Mouse (Mus musculus) midbrain, embryonic 14.5 days (tissue): ENCODE measurements at regions not wholly inside any gene's neighbourhood (a gene's known extent, or its start where the extent isn't known, plus 50 kb on each side); places are given as distances from the start of the nearest gene placed in this dataset.
A peak's percentile ranks its signal among the peaks of the same experiment; 100 is the strongest.

Experiments used
- ATAC-seq: fragments of 200-750 bp; cut with Nextera tagmentation; 2 replicates; pipeline ENCODE4 v1.8.0; 2017; ENCODE audit warnings: moderate number of reproducible peaks, moderate library complexity; ENCODE audit not compliant: low FRiP score, low TSS enrichment
- DNase-seq: peaks from one replicate; pipeline ENCODE4 v3.0.0-alpha.2; 2015
- H3K27ac ChIP-seq: fragments of 300-500 bp; sonication (generic); replicated peaks from 2 replicates; pipeline ENCODE4 v1.5.1; 2014; ENCODE audit warnings: mild to moderate bottlenecking, low read depth, low read length, moderate library complexity
- H3K27me3 ChIP-seq: fragments of 300-500 bp; sonication (generic); 2 replicates; pipeline ENCODE4 v1.6.1; 2014; ENCODE audit warnings: low read length, control low read depth, mixed read lengths; ENCODE audit not compliant: control insufficient read depth, insufficient read depth
- H3K36me3 ChIP-seq: fragments of 300-500 bp; sonication (generic); 2 replicates; pipeline ENCODE4 v1.6.1; 2014; ENCODE audit warnings: low read length, control low read depth; ENCODE audit not compliant: control insufficient read depth, insufficient read depth
- H3K4me1 ChIP-seq: fragments of 300-500 bp; sonication (generic); 2 replicates; pipeline ENCODE4 v1.6.1; 2014; ENCODE audit warnings: mild to moderate bottlenecking, antibody characterized with exemption, low read length, control low read depth; ENCODE audit not compliant: control insufficient read depth, insufficient read depth
- H3K4me2 ChIP-seq: fragments of 300-500 bp; sonication (generic); 2 replicates; pipeline ENCODE4 v1.6.1; 2014; ENCODE audit warnings: mild to moderate bottlenecking, low read length, moderate library complexity
- H3K4me3 ChIP-seq: fragments of 300-500 bp; sonication (generic); replicated peaks from 2 replicates; pipeline ENCODE4 v1.5.1; 2014; ENCODE audit warnings: low read depth, low read length
- H3K9ac ChIP-seq: fragments of 300-500 bp; sonication (generic); replicated peaks from 2 replicates; pipeline ENCODE4 v1.6.1; 2014; ENCODE audit warnings: mild to moderate bottlenecking, low read length, moderate library complexity
- H3K9me3 ChIP-seq: fragments of 300-500 bp; sonication (generic); 2 replicates; pipeline ENCODE4 v1.6.1; 2016; ENCODE audit warnings: low read length, control low read depth, mixed read lengths; ENCODE audit not compliant: control insufficient read depth
- WGBS: fragments of 180-500 bp; shearing (Covaris S2); extraction: QIAGEN DNeasy Blood & Tissue Kit; methylation state at CpG from one replicate; pipeline ENCODE4 v1.1.7; 2014; 5-methylcytosine and 5-hydroxymethylcytosine counted together

DNA sequence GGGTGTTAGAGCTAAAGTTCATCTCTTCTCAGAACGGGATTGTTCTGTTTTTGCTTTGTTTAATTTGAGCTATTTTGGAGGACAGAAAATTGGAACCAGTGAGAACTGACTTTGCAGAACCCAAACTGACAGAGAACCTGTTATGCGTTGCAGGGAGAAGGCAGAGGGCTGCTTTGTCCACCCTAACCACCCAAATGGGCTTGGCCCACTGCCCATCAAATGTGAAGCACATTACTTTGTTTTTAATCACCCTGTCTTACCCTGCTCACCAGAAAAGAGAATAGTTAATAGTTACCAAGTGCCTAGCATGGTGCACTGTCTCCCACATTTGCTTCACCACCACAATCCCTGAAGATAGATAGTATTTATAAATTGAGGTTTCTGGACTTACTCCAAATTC lies 163.0 kb upstream of the Tas2r134 start:
- no peak for DNase-seq
- Histone ChIP-seq H3K9ac (no peak overlapping the region), H3K4me1 (no peaks in the 10 kb centered on the region), H3K4me3 (no peak overlapping the region), H3K36me3 (no peaks in the 10 kb centered on the region), H3K27ac (no peak overlapping the region), H3K27me3 (no peaks in the 10 kb centered on the region), H3K4me2 (no peak overlapping the region), H3K9me3 (no peaks in the 10 kb centered on the region)
- no peak for ATAC-seq
- WGBS: 87% methylated on average over 2 of the region's 2 CpGs

DNA sequence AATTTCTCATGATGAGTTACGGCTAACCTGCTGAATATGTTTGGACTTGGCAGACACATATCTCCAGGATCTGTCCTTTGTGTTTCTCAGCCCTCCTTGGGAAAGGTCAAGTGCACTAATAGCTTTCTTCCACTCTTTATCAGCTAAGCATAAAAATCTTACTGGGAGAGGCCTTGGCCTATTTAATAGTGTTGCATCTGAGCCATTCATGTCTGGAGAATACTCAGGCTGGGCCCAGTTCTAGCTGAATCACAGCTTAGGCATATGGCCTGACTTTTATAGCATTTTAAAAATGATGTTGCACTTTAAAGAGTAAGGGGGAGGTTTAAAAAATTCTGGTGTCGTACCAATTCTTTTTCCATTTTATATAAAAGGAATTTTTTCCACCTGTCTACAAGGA lies 166.4 kb upstream of the Tas2r134 start:
- H3K27ac ChIP-seq: no peak overlapping the region
- H3K4me1 ChIP-seq: no peaks in the 10 kb centered on the region
- no peak overlapping the region for H3K4me3 ChIP-seq
- H3K36me3 ChIP-seq: no peaks in the 10 kb centered on the region
- no peak overlapping the region for H3K9ac ChIP-seq
- 90% methylated on average over 2 of the region's 2 CpGs for WGBS
- DNase-seq (no peak), ATAC-seq (no peak)
- H3K9me3 ChIP-seq: no peaks in the 10 kb centered on the region
- H3K4me2 ChIP-seq: no peak overlapping the region
- H3K27me3 ChIP-seq: no peaks in the 10 kb centered on the region

GRCm38 (mm10) chr2:51459486-51459885 lies 167.8 kb upstream of the Tas2r134 start:
- WGBS: 68% methylated on average over 2 of the region's 2 CpGs
- H3K4me3 ChIP-seq: no peak overlapping the region
- peak; percentile 17 for DNase-seq

DNA sequence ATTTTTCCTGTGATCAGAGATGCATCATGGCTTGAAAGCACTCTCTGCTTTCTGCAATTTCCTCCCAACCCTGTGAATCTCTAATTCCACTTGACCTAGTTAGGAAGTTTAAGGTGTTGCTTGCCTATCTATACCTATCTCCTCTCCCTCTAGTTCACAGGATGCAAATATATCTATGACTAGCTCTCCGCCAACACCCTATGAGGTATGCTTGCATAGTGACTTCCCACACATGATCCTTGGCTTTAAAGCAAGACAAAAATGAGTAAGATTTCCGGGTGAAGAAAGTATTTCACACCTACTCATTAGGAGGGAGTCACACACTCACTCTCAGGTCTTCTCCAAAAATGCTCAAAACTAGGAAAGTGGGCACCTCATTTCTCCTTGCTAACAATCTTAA lies 169.6 kb upstream of the Tas2r134 start:
- 85% methylated on average over 2 of the region's 2 CpGs for WGBS
- Histone ChIP-seq H3K27ac (no peak overlapping the region), H3K36me3 (no peaks in the 10 kb centered on the region), H3K4me2 (no peak overlapping the region), H3K27me3 (no peaks in the 10 kb centered on the region), H3K4me1 (no peaks in the 10 kb centered on the region), H3K4me3 (no peak overlapping the region), H3K9me3 (no peaks in the 10 kb centered on the region), H3K9ac (no peak overlapping the region)
- ATAC-seq: no peak
- no peak for DNase-seq

More at GRCm38 (mm10) chr2:51459486-51459885, 167.8 kb upstream of the Tas2r134 start:
- no peaks in the 10 kb centered on the region for H3K36me3 ChIP-seq
- H3K27me3 ChIP-seq: no peaks in the 10 kb centered on the region
- no peaks in the 10 kb centered on the region for H3K9me3 ChIP-seq
- ATAC-seq: no peak
- H3K27ac ChIP-seq: no peak overlapping the region
- H3K4me2 ChIP-seq: no peak overlapping the region
- no peak overlapping the region for H3K9ac ChIP-seq
- no peaks in the 10 kb centered on the region for H3K4me1 ChIP-seq

DNA sequence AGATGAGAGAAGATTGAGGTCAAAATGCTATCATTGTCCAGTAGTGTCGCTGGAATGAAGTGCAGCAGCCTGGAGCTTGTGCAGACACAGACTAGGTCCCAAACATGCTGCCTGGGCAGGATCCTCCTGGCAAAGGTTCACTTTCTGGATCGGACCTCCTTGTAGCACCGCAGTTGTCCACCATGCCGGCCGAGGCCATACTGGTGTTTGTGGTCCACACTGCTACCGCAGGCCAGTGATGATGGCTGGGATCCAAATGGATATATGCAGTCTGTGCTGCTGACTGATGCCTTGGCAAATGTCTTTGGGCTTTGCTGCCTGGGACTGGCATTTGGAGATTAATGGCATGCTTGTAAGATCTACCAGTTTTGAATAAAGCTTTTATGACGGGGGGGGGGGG lies 174.5 kb upstream of the Tas2r134 start:
- Histone ChIP-seq H3K27me3 (no peaks in the 10 kb centered on the region), H3K9ac (no peak overlapping the region), H3K4me2 (no peak overlapping the region), H3K4me3 (no peak overlapping the region), H3K4me1 (no peaks in the 10 kb centered on the region), H3K36me3 (no peaks in the 10 kb centered on the region), H3K9me3 (no peaks in the 10 kb centered on the region), H3K27ac (no peak overlapping the region)
- ATAC-seq (no peak), DNase-seq (no peak)
- WGBS: 91% methylated on average over 7 of the region's 7 CpGs

- no peaks in the 10 kb centered on the region for H3K9me3 ChIP-seq
- DNase-seq: no peak
- H3K27ac ChIP-seq: no peak overlapping the region
- ATAC-seq: no peak
- no peak overlapping the region for H3K9ac ChIP-seq
- no peak overlapping the region for H3K4me2 ChIP-seq
- no peaks in the 10 kb centered on the region for H3K36me3 ChIP-seq
- 95% methylated on average over 3 of the region's 3 CpGs for WGBS
- no peak overlapping the region for H3K4me3 ChIP-seq
- no peaks in the 10 kb centered on the region for H3K27me3 ChIP-seq
- peaks cover 19% of the 10 kb centered on the region; the same call in 1 of the 2 replicates for H3K4me1 ChIP-seq
Observed at GRCm38 (mm10) chr2:51448121-51448520, 179.2 kb upstream of the Tas2r134 start.

DNA sequence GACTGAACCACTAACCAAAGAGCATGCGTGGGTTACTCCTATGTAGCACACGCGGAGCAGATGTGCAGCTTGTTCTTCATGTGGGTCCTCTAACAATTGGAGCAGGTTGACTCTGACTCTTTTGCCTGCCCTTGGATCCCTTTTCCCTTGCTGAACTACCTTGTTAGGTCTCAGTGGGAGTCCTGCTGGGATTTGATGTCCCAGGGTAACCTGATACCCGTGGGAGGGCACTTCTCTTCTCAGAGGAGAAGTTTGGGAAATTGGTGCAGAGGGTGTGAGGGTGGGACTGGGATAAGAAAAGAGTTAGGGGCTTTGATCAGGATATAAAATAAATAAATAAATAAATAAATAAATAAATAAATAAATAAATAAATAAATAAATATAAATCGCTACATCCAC lies 179.7 kb upstream of the Tas2r134 start:
- 95% methylated on average over 5 of the region's 5 CpGs for WGBS

DNA sequence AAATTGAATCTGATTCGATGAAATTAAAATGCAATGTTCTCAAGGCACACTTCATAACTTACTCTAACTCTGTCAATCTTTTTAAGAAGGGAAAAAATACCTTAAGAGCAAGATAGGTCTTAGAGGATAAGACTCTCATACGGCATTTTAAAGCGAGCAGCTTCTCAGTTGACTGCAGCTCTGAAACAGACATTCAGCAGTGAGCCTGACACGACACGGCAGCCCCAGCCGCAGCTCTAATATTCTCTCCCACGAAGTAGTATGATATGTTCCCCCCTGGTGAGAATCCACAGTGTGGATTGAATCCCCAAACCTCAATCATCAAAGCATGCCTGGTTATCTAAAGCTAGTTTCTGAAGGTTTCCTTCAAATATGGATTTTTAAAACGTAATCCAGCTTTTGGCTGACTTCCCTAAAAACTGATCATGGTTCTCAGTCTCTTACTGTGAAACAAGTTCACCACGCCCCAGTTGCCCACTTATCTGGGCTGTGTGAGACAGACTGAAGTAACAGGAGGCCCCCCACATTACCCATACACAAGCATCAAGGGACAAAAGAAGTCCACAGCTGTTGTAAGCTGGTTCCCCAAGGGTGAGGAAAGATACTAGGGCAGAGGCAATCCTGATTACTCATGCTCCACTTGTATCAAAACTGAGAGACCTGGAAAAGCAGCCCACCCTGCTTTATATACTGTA lies 182.8 kb upstream of the Tas2r134 start:
- DNase-seq (peak; percentile 54), ATAC-seq (no peak)
- H3K4me2 ChIP-seq: 0 out of 2 replicates have a peak overlapping the region, but pooled peaks have one; percentile 0
- H3K36me3 ChIP-seq: no peaks in the 10 kb centered on the region
- no peaks in the 10 kb centered on the region for H3K9me3 ChIP-seq
- no peak overlapping the region for H3K9ac ChIP-seq
- H3K4me1 ChIP-seq: peaks cover 19% of the 10 kb centered on the region; the same call in 1 of the 2 replicates
- no peak overlapping the region for H3K4me3 ChIP-seq
- H3K27me3 ChIP-seq: no peaks in the 10 kb centered on the region
- 0 out of 2 replicates have a peak overlapping the region, but pooled peaks have one; percentile 22 for H3K27ac ChIP-seq
- 34% methylated on average over 9 of the region's 9 CpGs for WGBS

More for the DNA sequence above, 179.7 kb upstream of the Tas2r134 start:
- Histone ChIP-seq H3K36me3 (no peaks in the 10 kb centered on the region), H3K4me2 (no peak overlapping the region), H3K9me3 (no peaks in the 10 kb centered on the region), H3K27ac (no peak overlapping the region), H3K9ac (no peak overlapping the region), H3K27me3 (no peaks in the 10 kb centered on the region), H3K4me3 (no peak overlapping the region), H3K4me1 (peaks cover 19% of the 10 kb centered on the region; the same call in 1 of the 2 replicates)
- DNase-seq (no peak), ATAC-seq (no peak)

DNA sequence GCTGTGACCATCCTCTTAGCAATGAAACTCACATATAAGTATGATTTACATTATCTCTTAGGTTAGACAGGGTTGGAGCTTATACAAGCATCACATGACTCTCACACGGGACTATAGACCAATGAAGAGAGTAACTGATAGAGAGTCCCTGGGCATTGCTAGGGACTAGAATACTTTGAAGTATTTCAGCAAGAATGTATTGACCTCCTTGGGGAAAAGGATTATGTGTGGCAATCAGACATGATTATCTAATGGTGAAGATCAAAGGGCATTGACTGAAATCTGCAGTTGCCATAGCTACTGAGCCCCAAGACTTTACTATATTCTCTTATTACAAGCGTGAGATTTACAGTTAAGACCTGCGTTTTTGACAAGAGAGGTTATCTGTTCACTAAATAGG lies 183.4 kb upstream of the Tas2r134 start:
- ATAC-seq (peak; percentile 83; the same call in 1 of the 2 replicates), DNase-seq (peak; percentile 72)
- H3K9me3 ChIP-seq: no peaks in the 10 kb centered on the region
- no peak overlapping the region for H3K9ac ChIP-seq
- peaks cover 19% of the 10 kb centered on the region; the same call in 1 of the 2 replicates for H3K4me1 ChIP-seq
- H3K27me3 ChIP-seq: no peaks in the 10 kb centered on the region
- no peak overlapping the region for H3K4me2 ChIP-seq
- 16% methylated on average over 3 of the region's 3 CpGs for WGBS
- no peaks in the 10 kb centered on the region for H3K36me3 ChIP-seq
- no peak overlapping the region for H3K27ac ChIP-seq
- H3K4me3 ChIP-seq: no peak overlapping the region
